Mouse (Mus musculus): ENCODE data around the gene Adipoq. TPM values are rescaled to one million over a fixed set of nuclear protein-coding genes. Genes with fewer than 3 reads are reported as not detected.
"Not testable (repeated sequence)": the region's sequence is repeated elsewhere in the genome, so short reads cannot be mapped to it uniquely, and the experiment has no call there.

Gene Adipoq
- polyA plus RNA-seq, 1 experiment from 2014 or later, result not detected

DNA sequence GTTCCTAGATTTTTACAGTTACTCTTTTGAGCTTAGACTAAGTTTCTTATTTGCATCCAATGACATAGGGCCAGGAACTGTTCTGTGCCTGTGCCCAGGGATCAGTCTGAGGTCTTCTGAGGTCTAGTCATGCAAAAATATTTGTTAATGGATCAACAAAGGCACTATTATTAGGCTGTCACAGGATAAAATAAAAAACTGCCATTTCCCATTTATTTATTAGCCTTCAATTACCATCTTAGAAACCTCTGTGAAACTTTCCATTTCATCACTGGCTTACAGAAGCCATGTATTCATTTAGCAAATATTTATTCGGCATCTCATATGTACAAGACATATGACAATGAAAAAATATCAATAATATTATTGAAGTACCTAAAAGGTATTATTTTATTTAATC is 20.3 kb downstream of the Adipoq start:
- no peak overlapping the region for H3K27ac ChIP-seq (ENCODE audit: low read depth, low read length)
- ATAC-seq (ENCODE audit: low FRiP score), result no peak
- no peak overlapping the region for H3K9ac ChIP-seq (ENCODE audit: low read length)
- WGBS, result 100% methylated on average over 1 of the region's 1 CpGs
- H3K27me3 ChIP-seq (ENCODE audit: control insufficient read depth, insufficient read depth, low read length), result no peaks in the 10 kb centered on the region
- no peaks in the 10 kb centered on the region for H3K9me3 ChIP-seq (ENCODE audit: control insufficient read depth, low read length)
- no peak overlapping the region for H3K4me2 ChIP-seq
- DNase-seq (ENCODE audit: low spot score, missing footprints), result no peak
- H3K4me1 ChIP-seq (ENCODE audit: control insufficient read depth, insufficient read depth, low read length), result no peaks in the 10 kb centered on the region
- no peaks in the 10 kb centered on the region for H3K36me3 ChIP-seq (ENCODE audit: control insufficient read depth, insufficient read depth, low read length)
- H3K4me3 ChIP-seq (ENCODE audit: low read depth, low read length), result no peak overlapping the region

DNA sequence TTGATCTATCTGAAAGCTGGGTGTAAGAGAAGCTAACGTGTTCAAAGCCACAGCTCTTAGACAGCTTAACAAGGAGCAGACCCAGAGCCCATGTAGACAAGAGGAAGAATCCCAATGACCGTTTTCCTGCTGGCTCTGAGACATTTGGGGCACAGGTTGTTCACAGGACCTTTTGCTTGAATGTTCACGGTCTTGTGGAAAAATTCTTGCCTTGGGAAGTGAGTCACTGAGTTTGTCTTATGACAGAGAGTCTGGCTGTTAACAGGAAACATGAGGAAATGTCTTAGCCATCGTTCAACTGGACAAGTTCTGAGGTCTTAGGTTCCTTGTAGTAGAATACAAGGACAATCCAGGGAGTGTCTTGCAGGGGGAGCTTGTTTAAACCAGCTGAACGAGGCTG is 20.7 kb downstream of the Adipoq start:
- 78% methylated on average over 5 of the region's 5 CpGs for WGBS
- H3K4me3 ChIP-seq (ENCODE audit: low read depth, low read length), result no peak overlapping the region
- no peaks in the 10 kb centered on the region for H3K4me1 ChIP-seq (ENCODE audit: control insufficient read depth, insufficient read depth, low read length)
- no peak overlapping the region for H3K27ac ChIP-seq (ENCODE audit: low read depth, low read length)
- ATAC-seq (ENCODE audit: low FRiP score) (no peak), DNase-seq (ENCODE audit: low spot score, missing footprints) (no peak)
- no peaks in the 10 kb centered on the region for H3K36me3 ChIP-seq (ENCODE audit: control insufficient read depth, insufficient read depth, low read length)
- H3K9ac ChIP-seq (ENCODE audit: low read length), result no peak overlapping the region
- no peak overlapping the region for H3K4me2 ChIP-seq
- H3K9me3 ChIP-seq (ENCODE audit: control insufficient read depth, low read length), result no peaks in the 10 kb centered on the region
- no peaks in the 10 kb centered on the region for H3K27me3 ChIP-seq (ENCODE audit: control insufficient read depth, insufficient read depth, low read length)

DNA sequence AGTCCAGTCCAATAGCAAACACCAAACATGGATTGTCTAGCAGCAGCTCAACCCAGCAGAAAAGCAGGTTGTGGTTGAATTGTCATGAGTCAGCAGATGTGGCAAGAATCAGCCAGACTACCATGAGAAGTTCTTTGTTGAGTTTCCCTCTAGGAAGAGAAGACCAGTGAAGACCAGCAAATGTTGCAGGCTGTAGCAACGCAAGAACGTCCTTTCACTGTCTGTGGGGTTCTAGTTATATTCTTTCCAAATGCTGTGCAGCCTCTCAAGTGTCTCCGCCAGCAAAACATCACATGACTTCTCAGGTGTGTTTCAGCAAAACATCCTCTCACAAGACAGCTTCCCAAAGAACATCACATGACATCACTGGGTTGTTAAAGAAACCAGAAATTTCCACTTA is 24.5 kb downstream of the Adipoq start:
- ATAC-seq (ENCODE audit: low FRiP score), result no peak
- Histone ChIP-seq H3K4me2 (no peak overlapping the region), H3K27ac (ENCODE audit: low read depth, low read length) (no peak overlapping the region), H3K4me3 (ENCODE audit: low read depth, low read length) (no peak overlapping the region), H3K9ac (ENCODE audit: low read length) (no peak overlapping the region), H3K36me3 (ENCODE audit: control insufficient read depth, insufficient read depth, low read length) (no peaks in the 10 kb centered on the region), H3K27me3 (ENCODE audit: control insufficient read depth, insufficient read depth, low read length) (no peaks in the 10 kb centered on the region), H3K9me3 (ENCODE audit: control insufficient read depth, low read length) (no peaks in the 10 kb centered on the region; the same call in 1 of the 2 replicates), H3K4me1 (ENCODE audit: control insufficient read depth, insufficient read depth, low read length) (no peaks in the 10 kb centered on the region)
- no peak for DNase-seq (ENCODE audit: low spot score, missing footprints)
- WGBS, result 88% methylated on average over 3 of the region's 3 CpGs

DNA sequence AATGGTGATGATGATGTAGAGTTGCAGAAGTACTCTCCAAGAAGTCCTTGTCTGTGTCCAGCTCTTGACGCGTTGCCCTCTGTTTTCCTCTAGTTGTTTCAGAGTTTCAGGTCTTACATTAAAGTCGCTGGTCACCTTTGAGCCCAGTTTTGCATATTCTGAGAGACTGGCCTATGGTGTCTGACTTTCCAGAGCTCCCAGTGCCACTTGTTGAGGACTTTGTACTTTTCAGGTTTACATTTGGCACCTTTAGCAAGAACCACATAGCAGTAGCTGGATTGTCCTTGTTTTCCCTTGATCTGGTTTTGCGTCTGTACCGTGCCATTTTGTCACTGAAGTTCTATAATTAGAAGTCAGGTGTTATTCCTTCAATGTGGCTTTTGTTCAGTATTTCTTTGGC is 27.6 kb downstream of the Adipoq start:
- Histone ChIP-seq H3K9ac (ENCODE audit: low read length) (no peak overlapping the region), H3K4me1 (ENCODE audit: control insufficient read depth, insufficient read depth, low read length) (no peaks in the 10 kb centered on the region), H3K27ac (ENCODE audit: low read depth, low read length) (no peak overlapping the region), H3K9me3 (ENCODE audit: control insufficient read depth, low read length) (no peaks in the 10 kb centered on the region; the same call in 1 of the 2 replicates), H3K4me3 (ENCODE audit: low read depth, low read length) (no peak overlapping the region), H3K27me3 (ENCODE audit: control insufficient read depth, insufficient read depth, low read length) (no peaks in the 10 kb centered on the region), H3K36me3 (ENCODE audit: control insufficient read depth, insufficient read depth, low read length) (no peaks in the 10 kb centered on the region), H3K4me2 (no peak overlapping the region)
- DNase-seq (ENCODE audit: low spot score, missing footprints), result no peak
- 97% methylated on average over 5 of the region's 5 CpGs for WGBS
- ATAC-seq (ENCODE audit: low FRiP score), result no peak

DNA sequence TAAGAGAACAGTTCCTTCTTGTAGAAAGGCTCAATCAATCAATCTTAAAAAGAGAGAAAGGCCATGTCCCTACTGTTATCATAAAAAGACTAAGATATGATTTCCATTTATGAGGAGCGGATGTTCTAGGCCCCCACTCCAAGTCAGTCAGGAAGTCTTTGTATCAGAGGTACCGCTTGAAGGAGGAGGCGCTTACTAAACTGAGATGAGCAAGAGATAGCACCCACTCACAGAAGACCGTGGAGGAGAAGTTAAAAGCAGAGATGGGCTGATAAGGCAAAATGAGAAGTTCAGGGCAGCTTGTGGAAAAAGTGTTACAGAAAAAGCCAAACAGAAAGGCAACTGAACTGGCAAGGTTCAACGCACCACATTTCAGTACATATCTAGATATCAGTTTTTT is 28.5 kb downstream of the Adipoq start:
- WGBS, result 91% methylated on average over 5 of the region's 5 CpGs

DNA sequence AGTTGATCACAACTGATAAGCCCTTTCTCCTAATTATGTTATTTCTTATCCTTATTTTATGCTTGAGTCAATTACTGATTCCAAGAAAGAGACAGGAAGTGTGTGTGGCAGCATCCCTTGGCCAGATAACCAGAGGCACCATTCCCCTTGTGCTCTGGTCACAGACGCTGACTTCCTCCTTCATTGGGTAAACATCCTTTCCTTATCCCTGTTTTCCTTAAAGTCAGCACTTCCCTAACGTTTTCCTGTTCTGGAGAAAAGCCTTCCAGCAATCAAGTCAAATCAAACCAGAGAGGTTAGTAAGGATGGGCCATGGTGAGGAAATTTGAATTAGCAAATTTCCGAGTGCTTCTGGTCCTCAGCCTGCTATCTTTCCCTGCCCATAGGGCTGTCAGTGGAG is 29.6 kb downstream of the Adipoq start:
- H3K27ac ChIP-seq (ENCODE audit: low read depth, low read length), result no peak overlapping the region
- 71% methylated on average over 3 of the region's 3 CpGs for WGBS
- ATAC-seq (ENCODE audit: low FRiP score) (no peak), DNase-seq (ENCODE audit: low spot score, missing footprints) (no peak)
- no peaks in the 10 kb centered on the region for H3K36me3 ChIP-seq (ENCODE audit: control insufficient read depth, insufficient read depth, low read length)
- H3K4me3 ChIP-seq (ENCODE audit: low read depth, low read length), result no peak overlapping the region
- no peak overlapping the region for H3K9ac ChIP-seq (ENCODE audit: low read length)
- H3K4me2 ChIP-seq, result no peak overlapping the region
- no peaks in the 10 kb centered on the region for H3K27me3 ChIP-seq (ENCODE audit: control insufficient read depth, insufficient read depth, low read length)
- H3K9me3 ChIP-seq (ENCODE audit: control insufficient read depth, low read length), result no peaks in the 10 kb centered on the region; the same call in 1 of the 2 replicates
- no peaks in the 10 kb centered on the region for H3K4me1 ChIP-seq (ENCODE audit: control insufficient read depth, insufficient read depth, low read length)

More for the DNA sequence above, 28.5 kb downstream of the Adipoq start:
- Histone ChIP-seq H3K9me3 (ENCODE audit: control insufficient read depth, low read length) (no peaks in the 10 kb centered on the region; the same call in 1 of the 2 replicates), H3K4me1 (ENCODE audit: control insufficient read depth, insufficient read depth, low read length) (no peaks in the 10 kb centered on the region), H3K4me3 (ENCODE audit: low read depth, low read length) (no peak overlapping the region), H3K36me3 (ENCODE audit: control insufficient read depth, insufficient read depth, low read length) (no peaks in the 10 kb centered on the region), H3K9ac (ENCODE audit: low read length) (no peak overlapping the region), H3K4me2 (no peak overlapping the region), H3K27ac (ENCODE audit: low read depth, low read length) (no peak overlapping the region), H3K27me3 (ENCODE audit: control insufficient read depth, insufficient read depth, low read length) (no peaks in the 10 kb centered on the region)
- DNase-seq (ENCODE audit: low spot score, missing footprints) (no peak), ATAC-seq (ENCODE audit: low FRiP score) (no peak)

DNA sequence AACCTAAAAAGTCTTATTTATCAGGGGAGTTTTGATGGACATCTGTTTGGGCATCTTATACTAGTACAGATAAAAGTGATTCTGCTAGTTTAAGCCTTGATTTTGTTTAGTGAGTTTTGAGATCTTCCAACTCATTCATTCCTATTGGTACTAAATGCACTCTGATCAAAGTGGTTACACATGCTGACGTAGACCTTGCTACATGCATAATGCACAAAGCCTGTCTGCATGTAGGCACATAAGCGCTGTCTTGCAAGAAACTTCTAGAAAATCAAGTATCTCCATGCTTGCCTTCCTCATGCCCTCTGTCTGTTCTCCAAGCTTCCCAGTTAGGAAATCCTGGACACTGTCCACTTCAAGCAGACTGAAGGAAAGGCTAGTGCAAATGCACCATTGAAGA is 31.5 kb downstream of the Adipoq start:
- H3K27me3 ChIP-seq (ENCODE audit: control insufficient read depth, insufficient read depth, low read length), result no peaks in the 10 kb centered on the region
- H3K36me3 ChIP-seq (ENCODE audit: control insufficient read depth, insufficient read depth, low read length), result no peaks in the 10 kb centered on the region
- no peaks in the 10 kb centered on the region for H3K4me1 ChIP-seq (ENCODE audit: control insufficient read depth, insufficient read depth, low read length)
- no peak overlapping the region for H3K4me2 ChIP-seq
- no peak overlapping the region for H3K9ac ChIP-seq (ENCODE audit: low read length)
- H3K4me3 ChIP-seq (ENCODE audit: low read depth, low read length), result no peak overlapping the region
- ATAC-seq (ENCODE audit: low FRiP score), result no peak
- WGBS, result 96% methylated on average over 2 of the region's 2 CpGs
- H3K9me3 ChIP-seq (ENCODE audit: control insufficient read depth, low read length), result no peaks in the 10 kb centered on the region
- no peak for DNase-seq (ENCODE audit: low spot score, missing footprints)
- no peak overlapping the region for H3K27ac ChIP-seq (ENCODE audit: low read depth, low read length)

DNA sequence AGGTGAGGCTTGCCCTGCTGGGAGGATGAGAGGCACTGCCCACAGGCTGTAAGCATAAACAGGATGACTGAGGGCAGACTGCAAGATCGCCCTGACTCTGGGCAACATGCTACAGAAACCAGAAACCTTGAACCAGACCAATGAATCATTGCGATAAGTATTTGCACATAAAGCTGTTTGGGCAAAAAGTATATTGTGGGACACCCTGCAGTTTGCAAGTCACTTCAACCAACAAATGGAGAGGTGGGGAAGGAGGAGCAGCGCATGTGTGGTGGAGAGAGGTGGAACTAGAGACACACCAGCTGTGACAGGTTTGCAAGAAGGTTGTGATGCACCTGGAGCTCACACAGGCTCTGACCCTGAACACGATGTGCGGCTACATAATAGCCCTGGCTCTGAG is 32.5 kb downstream of the Adipoq start:
- H3K4me1 ChIP-seq (ENCODE audit: control insufficient read depth, insufficient read depth, low read length), result no peaks in the 10 kb centered on the region
- no peak overlapping the region for H3K27ac ChIP-seq (ENCODE audit: low read depth, low read length)
- no peaks in the 10 kb centered on the region for H3K9me3 ChIP-seq (ENCODE audit: control insufficient read depth, low read length)
- ATAC-seq (ENCODE audit: low FRiP score) (no peak), DNase-seq (ENCODE audit: low spot score, missing footprints) (no peak)
- no peak overlapping the region for H3K4me2 ChIP-seq
- WGBS, result 96% methylated on average over 5 of the region's 5 CpGs
- H3K9ac ChIP-seq (ENCODE audit: low read length), result no peak overlapping the region
- no peaks in the 10 kb centered on the region for H3K36me3 ChIP-seq (ENCODE audit: control insufficient read depth, insufficient read depth, low read length)
- H3K27me3 ChIP-seq (ENCODE audit: control insufficient read depth, insufficient read depth, low read length), result no peaks in the 10 kb centered on the region
- H3K4me3 ChIP-seq (ENCODE audit: low read depth, low read length), result no peak overlapping the region

DNA sequence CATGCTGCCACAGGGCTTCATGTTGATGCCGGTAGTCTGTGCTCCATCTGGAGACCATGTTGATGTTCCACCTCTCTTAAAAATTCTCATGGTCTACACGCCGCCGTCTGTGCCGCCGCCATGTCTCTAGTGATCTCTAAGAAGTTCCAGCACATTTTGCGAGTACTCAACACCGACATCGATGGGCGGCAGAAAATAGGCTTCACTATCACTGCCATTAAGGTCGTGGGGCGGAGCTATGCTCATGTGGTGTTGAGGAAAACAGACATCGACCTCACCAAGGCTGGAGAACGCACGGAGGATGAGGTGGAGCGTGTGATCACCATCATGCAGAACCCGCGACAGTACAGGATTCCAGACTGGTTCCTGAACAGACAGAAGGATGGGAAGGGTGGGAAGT is 33.1 kb downstream of the Adipoq start:
- H3K4me3 ChIP-seq (ENCODE audit: low read depth, low read length); H3K27ac ChIP-seq (ENCODE audit: low read depth, low read length); H3K27me3 ChIP-seq (ENCODE audit: control insufficient read depth, insufficient read depth, low read length); H3K4me1 ChIP-seq (ENCODE audit: control insufficient read depth, insufficient read depth, low read length); ATAC-seq (ENCODE audit: low FRiP score); H3K9me3 ChIP-seq (ENCODE audit: control insufficient read depth, low read length); DNase-seq (ENCODE audit: low spot score, missing footprints); H3K36me3 ChIP-seq (ENCODE audit: control insufficient read depth, insufficient read depth, low read length); H3K9ac ChIP-seq (ENCODE audit: low read length); H3K4me2 ChIP-seq: not testable (repeated sequence)
- 92% methylated on average over 18 of the region's 18 CpGs for WGBS

DNA sequence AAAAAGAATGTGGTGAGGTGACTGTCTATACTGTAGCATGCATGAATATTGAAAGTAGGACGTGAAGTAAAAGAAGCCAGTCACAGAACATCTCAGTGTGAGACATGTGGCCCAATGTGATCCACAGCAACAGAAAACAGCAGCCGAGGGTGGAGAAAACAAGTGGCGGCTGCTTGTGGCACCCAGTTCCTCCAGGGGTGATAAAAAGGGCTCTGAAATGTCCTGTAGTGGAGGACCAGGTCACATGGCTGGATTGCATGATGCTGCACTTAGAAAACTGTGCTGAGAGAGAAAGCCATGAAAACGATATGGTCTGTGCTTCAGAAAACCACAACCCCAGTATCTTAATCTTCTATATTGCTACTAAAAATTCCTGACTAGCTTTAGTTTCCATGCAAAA is 34.7 kb downstream of the Adipoq start:
- Histone ChIP-seq H3K36me3 (ENCODE audit: control insufficient read depth, insufficient read depth, low read length) (no peaks in the 10 kb centered on the region), H3K4me1 (ENCODE audit: control insufficient read depth, insufficient read depth, low read length) (no peaks in the 10 kb centered on the region), H3K9me3 (ENCODE audit: control insufficient read depth, low read length) (no peaks in the 10 kb centered on the region), H3K27me3 (ENCODE audit: control insufficient read depth, insufficient read depth, low read length) (no peaks in the 10 kb centered on the region), H3K9ac (ENCODE audit: low read length) (no peak overlapping the region), H3K27ac (ENCODE audit: low read depth, low read length) (no peak overlapping the region), H3K4me3 (ENCODE audit: low read depth, low read length) (no peak overlapping the region), H3K4me2 (no peak overlapping the region)
- no peak for DNase-seq (ENCODE audit: low spot score, missing footprints)
- no peak for ATAC-seq (ENCODE audit: low FRiP score)
- 84% methylated on average over 4 of the region's 4 CpGs for WGBS
